Mouse (Mus musculus): Measurements from ENCODE around the gene Cabcoco1.

The Cabcoco1 gene

GRCm38 (mm10) chr10:68541139-68541942 is at the start of gene Cabcoco1:
TSS of gene Cabcoco1 (minus strand) at chr10:68541896.
- peak; percentile 43 to 87 for DNase-seq (ENCODE audit: low spot score in 2 of 2)

GRCm38 (mm10) chr10:68589530-68590252 is 48.0 kb upstream of the Cabcoco1 start:
- DNase-seq (ENCODE audit: low spot score in 2 of 2): no peak

- no peak for DNase-seq (ENCODE audit: low spot score in 2 of 2)
These were observed 45.8 kb upstream of the Cabcoco1 start for GRCm38 (mm10) chr10:68587416-68588040.

- no peak for DNase-seq (ENCODE audit: low spot score in 2 of 2)
These were observed 35.6 kb upstream of the Cabcoco1 start for GRCm38 (mm10) chr10:68577321-68577720.

- no peak for DNase-seq (ENCODE audit: low spot score in 2 of 2)
These were observed 26.5 kb upstream of the Cabcoco1 start for GRCm38 (mm10) chr10:68568172-68568571.

- no peak for DNase-seq (ENCODE audit: low spot score in 2 of 2)
These were observed 20.6 kb upstream of the Cabcoco1 start for GRCm38 (mm10) chr10:68562344-68562743.

GRCm38 (mm10) chr10:68558828-68559219 is 17.1 kb upstream of the Cabcoco1 start:
- DNase-seq (ENCODE audit: low spot score in 2 of 2): no peak

GRCm38 (mm10) chr10:68558105-68558827 is 16.6 kb upstream of the Cabcoco1 start:
- no peak for DNase-seq (ENCODE audit: low spot score in 2 of 2)

- no peak for DNase-seq (ENCODE audit: low spot score in 2 of 2)
These were observed 12.0 kb upstream of the Cabcoco1 start for GRCm38 (mm10) chr10:68553677-68554076.

GRCm38 (mm10) chr10:68552556-68552955 is 10.9 kb upstream of the Cabcoco1 start:
- DNase-seq (ENCODE audit: low spot score in 2 of 2): no peak

GRCm38 (mm10) chr10:68551316-68551715 is 9.6 kb upstream of the Cabcoco1 start:
- DNase-seq (ENCODE audit: low spot score in 2 of 2): no peak

GRCm38 (mm10) chr10:68550668-68551267 is 9.1 kb upstream of the Cabcoco1 start:
- no peak for DNase-seq (ENCODE audit: low spot score in 2 of 2)

- DNase-seq (ENCODE audit: low spot score in 2 of 2): no peak
These were observed 1.4 kb upstream of the Cabcoco1 start for GRCm38 (mm10) chr10:68543107-68543506.

GRCm38 (mm10) chr10:68541943-68542420 is 286 bp upstream of the Cabcoco1 start:
- no peak for DNase-seq (ENCODE audit: low spot score in 2 of 2)

GRCm38 (mm10) chr10:68540612-68541011 is 1.1 kb downstream of the Cabcoco1 start:
- DNase-seq (ENCODE audit: low spot score in 2 of 2): no peak

- DNase-seq (ENCODE audit: low spot score in 2 of 2): no peak
These were observed 4.3 kb downstream of the Cabcoco1 start for GRCm38 (mm10) chr10:68537261-68537950.

GRCm38 (mm10) chr10:68529364-68530049 is 12.2 kb downstream of the Cabcoco1 start:
- no peak for DNase-seq (ENCODE audit: low spot score in 2 of 2)

- DNase-seq (ENCODE audit: low spot score in 2 of 2): no peak
These were observed 12.7 kb downstream of the Cabcoco1 start for GRCm38 (mm10) chr10:68528958-68529357.

GRCm38 (mm10) chr10:68522106-68522505 is 19.6 kb downstream of the Cabcoco1 start:
- DNase-seq (ENCODE audit: low spot score in 2 of 2): no peak

- no peak for DNase-seq (ENCODE audit: low spot score in 2 of 2)
These were observed 29.2 kb downstream of the Cabcoco1 start for GRCm38 (mm10) chr10:68512433-68513019.

Measured in spleen, postnatal 10 days (tissue).